Mouse (Mus musculus) lung, adult 18-20 months (tissue): ENCODE measurements around the gene Krt20.

Source experiments
- DNase-seq, 2 experiments: peaks; one replicate each; pipeline ENCODE4 v3.0.0; 2022; ENCODE audit warnings: mixed read lengths in 2 of 2

Krt20 gene

GRCm38 (mm10) chr11:99437972-99438371 is at the start of gene Krt20:
Krt20 (minus strand) TSS chr11:99438150.
- DNase-seq = no peak

DNA sequence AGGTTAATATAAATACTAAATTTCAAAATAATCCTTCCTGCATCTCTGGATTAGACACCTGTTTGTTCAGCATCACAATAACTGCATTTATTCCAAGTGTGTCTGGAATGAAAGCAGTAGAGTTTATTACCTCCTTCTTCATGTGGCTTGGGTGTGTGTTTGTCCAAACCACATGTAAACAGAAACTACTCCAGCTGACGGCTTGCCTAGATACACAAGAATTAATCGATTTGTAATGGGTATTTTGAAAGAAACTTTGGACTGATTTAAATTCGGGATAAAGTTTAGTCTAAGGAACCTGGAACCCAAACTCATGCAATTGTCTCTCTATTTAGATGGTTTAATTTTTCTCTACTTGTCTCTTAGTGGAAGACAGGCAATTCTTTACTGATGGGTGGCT is 37.0 kb upstream of the Krt20 start:
- DNase-seq = no peak

DNA sequence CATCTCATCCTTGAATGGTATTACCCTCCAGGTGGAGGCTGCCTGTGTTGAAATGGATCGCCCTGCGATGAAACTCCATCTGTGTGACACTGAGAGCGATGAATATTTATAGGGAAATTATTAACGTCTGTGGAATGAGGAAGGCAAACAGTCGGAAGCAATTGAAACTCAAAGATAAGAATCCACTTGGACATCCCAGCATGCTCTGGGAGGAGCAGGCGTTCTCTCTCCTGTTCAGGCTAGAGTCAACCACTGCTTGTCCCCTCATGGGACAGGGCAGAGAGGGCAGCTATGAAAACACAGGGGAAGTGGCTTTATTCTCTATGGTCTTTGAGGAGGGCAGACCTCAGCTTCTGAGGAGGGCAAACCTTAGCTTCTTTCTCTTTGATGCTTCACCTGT is 35.5 kb upstream of the Krt20 start:
- DNase-seq = peak; percentile 42 to 67

GRCm38 (mm10) chr11:99472405-99472804 is 34.5 kb upstream of the Krt20 start:
- DNase-seq = no peak

DNA sequence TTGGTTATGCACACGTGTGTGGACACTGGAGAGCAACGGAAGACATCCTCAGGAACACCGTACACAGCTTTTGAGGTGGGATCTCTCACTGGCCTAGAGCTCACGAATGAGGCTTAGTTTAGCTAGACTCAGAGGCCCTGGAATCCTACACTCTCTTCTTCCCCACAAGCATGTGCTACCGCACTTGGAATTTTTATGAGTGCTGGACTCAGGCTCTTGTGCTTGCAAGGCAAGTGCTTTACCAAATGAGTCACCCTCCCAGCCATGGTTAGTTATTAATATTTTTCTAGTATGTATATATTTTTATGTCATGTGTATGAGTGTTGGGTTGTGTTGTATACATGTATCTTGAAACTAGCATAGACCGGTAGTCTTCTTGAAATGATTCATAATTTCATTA is 34.0 kb upstream of the Krt20 start:
- peak; percentile 49 to 60 for DNase-seq

DNA sequence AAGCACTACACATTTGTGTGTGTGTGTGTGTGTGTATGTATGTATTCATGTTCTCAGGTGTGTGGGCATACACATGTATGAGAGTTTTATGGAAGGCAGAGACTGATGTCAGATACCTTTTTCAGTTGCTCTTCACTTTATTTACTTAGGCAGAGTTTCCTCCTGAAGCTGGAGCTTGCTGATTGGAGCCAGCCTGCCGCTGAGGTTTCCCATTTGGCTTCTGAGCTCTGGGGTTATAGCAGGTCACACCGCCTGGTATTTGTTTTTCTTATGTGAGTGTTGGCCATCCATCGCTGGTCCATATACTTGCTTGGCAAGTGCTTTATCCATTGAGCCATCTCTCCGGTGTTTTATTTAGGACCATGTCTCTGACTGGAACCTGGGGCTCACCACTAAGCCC is 31.3 kb upstream of the Krt20 start:
- DNase-seq = peak; percentile 34 to 59

GRCm38 (mm10) chr11:99468566-99468965 is 30.6 kb upstream of the Krt20 start:
- DNase-seq = peak; percentile 35 to 66

- DNase-seq = peak; percentile 6 to 23
These were observed 28.4 kb upstream of the Krt20 start for GRCm38 (mm10) chr11:99466316-99466715.

DNA sequence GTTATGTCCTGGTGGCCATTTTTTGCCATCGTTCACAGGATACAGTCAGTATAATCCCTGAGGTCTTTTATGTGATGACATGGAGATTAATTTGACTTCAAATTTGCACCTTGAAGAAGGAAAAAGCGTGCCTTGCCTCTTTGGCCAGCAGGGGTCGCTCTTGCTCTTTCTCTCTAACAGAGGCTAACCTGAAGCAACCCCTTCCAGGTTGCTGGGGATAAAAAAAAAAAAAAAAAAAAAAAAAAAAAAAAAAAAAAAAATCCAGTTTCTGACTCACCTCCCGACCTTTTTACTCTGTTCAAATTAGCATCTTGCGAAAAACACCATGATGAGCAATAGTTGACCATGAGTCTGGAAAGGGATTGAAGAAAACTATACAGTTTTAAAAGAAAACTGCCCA is 26.9 kb upstream of the Krt20 start:
- peak; percentile 67 to 80 for DNase-seq

DNA sequence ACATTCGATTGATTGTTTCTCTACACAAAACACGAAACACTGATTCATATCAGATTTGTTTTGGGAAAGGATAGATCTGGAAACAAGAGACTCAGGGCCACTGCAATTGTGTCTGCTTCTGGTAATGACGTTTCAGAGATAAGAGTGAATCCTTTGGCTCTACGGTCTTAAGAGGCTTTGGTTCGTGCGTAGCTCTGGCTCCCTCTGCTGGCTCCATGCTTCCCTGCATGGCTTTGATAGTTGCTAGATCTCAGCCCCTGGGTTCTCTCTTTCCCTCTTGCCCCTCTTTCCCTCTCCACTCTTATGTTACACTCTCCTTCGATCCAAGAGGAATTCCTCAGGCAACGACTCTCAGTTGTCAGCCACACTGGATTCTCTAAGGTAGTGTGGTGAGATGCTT is 25.2 kb upstream of the Krt20 start:
- DNase-seq = peak in 1 of 2 experiments; percentile 26

DNA sequence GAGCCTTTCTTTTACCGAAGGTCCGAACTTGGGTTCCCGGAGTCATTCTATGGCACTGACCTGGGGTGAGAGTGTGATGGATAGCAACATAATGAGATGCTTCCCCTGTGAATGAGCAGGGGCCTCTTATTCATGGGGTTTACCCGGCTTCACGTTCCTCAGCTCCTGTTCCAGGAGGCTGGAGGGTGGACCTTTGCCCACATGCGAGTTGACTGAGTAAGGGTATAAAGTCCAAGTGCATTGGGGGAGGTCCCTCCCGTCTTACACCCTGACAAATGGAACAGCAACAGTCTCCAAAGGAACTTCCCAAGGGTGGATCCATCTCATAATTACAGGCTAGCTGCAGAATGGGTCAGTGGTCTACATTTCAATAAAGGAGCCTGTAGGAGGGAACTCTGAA is 23.8 kb upstream of the Krt20 start:
- no peak for DNase-seq

DNA sequence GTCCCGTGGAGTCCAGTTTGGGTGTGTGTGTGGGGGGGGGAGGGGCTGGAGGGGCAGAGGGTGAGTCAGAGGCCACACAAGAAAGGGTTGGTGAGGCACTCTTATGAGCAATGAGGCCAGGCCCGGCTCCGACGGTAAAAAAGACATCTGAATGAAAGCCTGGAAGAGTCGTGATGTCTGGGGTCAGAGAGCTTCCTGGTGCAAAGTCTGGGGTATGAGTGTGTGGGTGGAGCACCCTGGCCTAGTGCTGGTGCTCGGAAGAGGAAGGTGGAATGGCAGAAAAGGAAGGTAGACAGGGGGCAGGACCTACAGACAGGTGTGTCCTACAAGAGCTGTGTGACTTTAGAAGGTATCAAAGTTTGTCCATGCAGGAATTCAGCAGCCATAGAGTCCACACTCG is 20.9 kb upstream of the Krt20 start:
- no peak for DNase-seq

DNA sequence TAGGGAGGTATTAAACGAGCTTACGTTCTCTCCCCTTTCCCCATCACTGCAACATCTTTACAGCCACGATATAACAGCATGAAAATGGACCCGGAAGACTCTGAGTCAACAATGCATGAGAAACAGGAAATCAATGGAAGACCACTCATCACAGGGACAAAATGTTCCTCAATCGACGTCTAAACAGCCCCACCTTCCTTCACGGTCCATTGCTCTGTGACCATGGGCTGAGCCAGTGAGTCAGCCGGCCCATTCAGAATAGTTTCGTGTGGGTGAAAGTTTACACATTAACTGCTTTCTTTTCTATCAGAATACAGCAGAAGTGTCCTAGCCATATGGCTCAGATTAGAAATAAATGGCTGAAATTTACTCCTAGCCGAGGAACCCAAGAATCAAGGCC is 16.8 kb upstream of the Krt20 start:
- DNase-seq = no peak

- no peak for DNase-seq
These were observed 16.1 kb upstream of the Krt20 start for GRCm38 (mm10) chr11:99454044-99454443.

DNA sequence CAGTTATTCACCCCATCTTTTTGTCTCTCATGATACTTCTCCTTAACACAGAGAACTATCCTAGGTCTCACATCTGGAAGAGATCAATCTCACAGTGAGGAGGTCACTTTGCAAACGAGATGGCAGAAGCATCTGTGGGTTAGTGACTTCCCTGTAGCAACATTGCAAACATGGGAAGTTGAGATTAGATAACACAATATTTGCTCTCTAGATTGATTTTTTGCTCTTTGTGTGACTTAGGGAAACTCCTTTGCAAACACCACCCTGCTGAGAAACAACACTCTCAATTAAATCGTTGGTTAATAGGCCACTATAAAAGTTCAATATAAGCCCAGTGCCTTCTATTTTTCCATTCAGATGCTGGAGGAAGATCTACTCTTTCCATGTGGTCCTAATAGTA is 10.8 kb upstream of the Krt20 start:
- no peak for DNase-seq

DNA sequence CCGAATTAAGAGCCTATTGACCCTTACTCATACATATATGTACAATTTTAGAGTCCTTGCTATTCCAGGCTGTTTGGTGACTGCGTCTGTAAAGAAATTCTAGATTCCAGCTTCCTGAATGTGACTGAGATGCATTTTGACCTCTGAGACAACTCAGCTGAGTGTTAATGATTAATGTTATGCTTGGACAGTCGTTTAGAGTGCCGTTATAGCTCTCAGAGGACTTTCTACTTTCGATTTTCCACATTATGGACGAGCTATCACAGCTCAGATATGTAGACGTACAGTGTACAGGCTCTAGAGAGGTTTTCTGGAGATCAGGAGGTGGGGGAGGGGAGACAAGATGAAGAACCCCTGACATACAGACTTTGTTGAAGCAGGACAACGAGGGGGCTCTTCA is 3.3 kb upstream of the Krt20 start:
- DNase-seq = no peak

GRCm38 (mm10) chr11:99439465-99439864 is 1.5 kb upstream of the Krt20 start:
- DNase-seq = no peak

DNA sequence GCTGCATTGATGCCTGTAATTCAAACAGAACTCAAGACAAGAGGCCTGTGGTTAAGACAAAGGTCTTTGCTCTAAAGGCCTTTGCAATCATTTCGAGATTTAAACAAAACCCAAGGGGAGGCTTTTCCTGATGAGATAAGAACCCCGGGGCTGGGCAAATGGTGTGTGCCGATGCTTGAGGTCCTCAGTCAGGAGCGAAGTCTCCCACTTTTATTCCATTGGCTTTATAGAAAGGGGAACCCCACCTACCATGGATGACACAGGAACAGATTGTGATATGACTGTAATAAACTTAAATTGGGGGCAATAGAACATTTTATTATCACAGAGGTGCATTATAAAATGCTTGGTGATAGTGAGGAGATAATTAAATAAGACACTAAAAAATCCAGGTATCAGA is 1.3 kb downstream of the Krt20 start:
- no peak for DNase-seq

DNA sequence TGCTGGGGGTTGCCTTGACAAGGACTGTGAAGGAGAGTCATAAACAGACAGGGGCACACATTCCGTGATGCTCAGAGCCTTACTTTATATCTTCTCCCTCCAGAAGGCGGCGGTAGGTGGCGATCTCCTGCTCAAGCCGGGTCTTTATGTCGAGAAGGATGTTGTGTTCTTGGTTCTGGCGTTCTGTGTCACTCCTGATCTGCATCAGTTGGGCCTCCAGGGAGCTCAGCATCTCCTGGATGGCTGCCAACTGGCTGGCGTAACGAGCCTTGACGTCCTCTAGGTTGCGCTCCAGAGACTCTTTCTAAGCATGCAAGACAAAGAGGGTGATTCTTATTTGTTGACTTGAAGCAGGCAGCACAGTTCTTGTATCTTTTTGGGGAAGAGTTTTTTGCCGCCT is 7.3 kb downstream of the Krt20 start:
- DNase-seq = no peak

DNA sequence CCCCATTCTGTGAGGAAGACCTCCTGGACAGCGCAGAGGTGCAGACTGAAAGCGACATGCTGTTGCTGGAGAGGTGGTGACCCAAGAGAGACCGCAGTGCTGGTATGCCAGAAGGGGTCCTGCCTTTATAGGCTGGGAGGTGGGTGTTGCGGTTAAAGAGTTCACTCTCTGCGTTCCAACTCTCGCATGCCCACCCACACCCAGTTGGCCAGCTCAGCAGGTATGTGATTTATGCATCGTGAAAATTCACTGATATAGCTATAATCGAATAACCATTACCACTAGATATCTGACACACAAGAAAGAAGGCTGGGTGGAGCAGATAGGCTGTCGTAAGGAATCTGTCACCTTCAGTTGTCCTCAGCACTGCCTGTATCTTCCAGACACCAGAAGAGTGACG is 15.8 kb downstream of the Krt20 start, which contains the start of gene Krt12:
TSS of gene Krt12 (minus strand) at position 101 of the 400 bp plus-strand sequence.
- DNase-seq = no peak

DNA sequence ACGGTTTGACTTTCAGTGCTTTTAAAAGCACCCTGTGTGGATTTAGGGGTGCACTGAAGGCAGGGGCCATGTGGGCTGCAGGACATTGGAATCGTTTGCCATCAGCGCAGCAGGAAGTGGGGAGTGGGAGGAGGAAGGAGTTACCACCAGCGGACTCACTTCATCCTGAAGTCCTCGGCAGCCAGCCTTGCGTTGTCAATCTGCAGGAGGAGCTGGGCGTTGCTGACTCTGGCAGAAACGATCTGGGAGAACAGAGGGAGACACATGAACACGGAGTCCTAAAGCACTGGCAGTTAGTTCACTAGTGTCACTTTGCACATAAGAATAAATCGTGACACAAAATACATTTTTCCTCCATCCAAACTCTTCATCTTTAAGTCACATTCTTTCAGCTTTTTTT is 17.4 kb downstream of the Krt20 start:
- no peak for DNase-seq

DNA sequence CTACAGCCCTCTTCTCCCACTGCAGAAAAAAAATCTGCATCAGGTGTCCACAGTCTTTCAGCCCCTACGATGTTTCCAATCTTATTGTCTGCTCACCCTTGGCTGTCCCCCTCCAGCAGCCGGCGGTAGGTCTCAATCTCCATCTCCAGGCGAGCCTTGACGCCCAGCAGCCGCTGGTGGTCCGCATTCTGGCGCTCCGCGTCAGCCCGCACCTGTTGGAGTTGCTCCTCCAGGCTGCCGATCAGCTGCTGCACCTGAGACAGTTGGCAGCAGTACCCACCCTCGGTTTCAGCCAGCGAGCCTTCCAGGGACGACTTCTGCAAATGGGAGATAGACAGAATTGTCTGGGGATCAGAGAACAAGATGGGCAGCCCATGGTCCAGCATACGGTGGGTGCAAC is 20.1 kb downstream of the Krt20 start:
- DNase-seq = no peak

GRCm38 (mm10) chr11:99416902-99417301 is 21.0 kb downstream of the Krt20 start:
- no peak for DNase-seq

DNA sequence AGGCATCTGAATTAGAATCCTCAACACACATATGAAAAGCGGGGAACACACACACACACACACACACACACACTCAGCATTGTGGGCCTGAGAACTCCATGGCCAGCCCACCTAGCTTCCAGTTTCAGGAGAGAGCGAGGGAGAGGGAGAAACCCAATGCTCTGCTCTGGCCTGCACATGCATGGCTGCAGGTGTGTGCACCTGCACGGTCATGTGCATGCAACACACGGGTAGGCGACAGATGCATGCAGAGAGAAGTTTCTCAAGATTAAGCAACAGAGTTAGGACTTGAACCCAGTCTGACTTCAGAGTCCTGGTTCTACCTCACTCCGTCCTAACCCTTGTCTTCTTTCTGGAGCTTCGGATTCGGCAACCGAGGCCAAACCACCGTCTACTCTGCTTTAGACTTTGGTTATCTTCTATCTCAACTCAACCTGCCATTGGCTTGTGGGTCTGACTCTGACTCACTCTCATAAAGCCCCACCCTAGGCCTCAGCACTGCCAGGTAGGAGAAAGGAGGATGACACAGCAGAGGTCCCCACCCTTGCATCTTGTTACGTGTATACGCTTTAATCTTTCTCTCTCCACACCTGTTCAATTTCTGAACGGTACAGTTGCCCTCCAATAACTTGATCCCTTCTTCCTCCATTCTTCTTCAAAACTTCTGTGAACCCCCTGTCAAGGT is 23.3 kb downstream of the Krt20 start:
- no peak for DNase-seq

DNA sequence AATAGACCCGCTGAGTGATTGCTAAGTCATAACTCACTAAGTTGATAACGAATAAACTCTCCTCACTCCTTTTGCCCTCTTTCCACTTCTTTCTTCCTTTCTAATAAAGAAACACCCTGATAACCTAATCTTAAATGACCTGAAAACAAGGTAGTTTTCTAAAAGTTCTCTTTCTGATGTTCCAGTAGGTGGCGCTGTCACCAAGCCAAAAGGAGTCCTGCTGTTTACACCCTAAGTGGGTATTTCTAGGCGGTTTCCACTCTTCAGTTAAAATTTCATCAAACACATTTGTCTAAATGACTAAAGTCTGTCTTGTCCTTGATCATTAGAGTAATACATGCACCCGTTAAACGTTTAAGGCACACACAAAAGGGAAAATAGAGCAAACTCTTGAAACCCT is 24.7 kb downstream of the Krt20 start:
- no peak for DNase-seq
